Mouse (Mus musculus) left cerebral cortex, postnatal 25 days (tissue): ENCODE data around the gene Zfp365. TPM values are rescaled to one million over a fixed set of nuclear protein-coding genes. Genes with fewer than 3 reads are reported as not detected.

Source experiments
- DNase-seq, 2 experiments: peaks; one replicate each; pipeline ENCODE4 v3.0.0; 2022; ENCODE audit warnings: low spot score in 2 of 2, mixed read lengths in 1 of 2
- intact Hi-C: fragments of 180-260 bp; cut with DNase I; formaldehyde crosslinking; loops from one replicate; pipeline ENCODE4 v1.15.1; 2025
- total RNA-seq, 2 experiments: library from RNA; stranded (reverse); gene quantifications; 2 replicates each; pipeline ENCODE4 v1.2.3; 2021

Gene Zfp365
- total RNA-seq, 2 experiments from 2014 or later, result 440 to 454 TPM

- no peak for DNase-seq
- intact Hi-C loops, result loop anchor here (10.0 kb wide), 1 partner anchor 367 kb away; the partner anchor contains the start of gene Arid5b
Observed at GRCm38 (mm10) chr10:67907931-67908330, 4.5 kb downstream of the Zfp365 start.

- intact Hi-C loops, result loop anchor here (10.0 kb wide), 1 partner anchor 368 kb away; the partner anchor contains the start of gene Arid5b
- DNase-seq, result no peak
Observed at GRCm38 (mm10) chr10:67906926-67907325, 5.5 kb downstream of the Zfp365 start.

DNA sequence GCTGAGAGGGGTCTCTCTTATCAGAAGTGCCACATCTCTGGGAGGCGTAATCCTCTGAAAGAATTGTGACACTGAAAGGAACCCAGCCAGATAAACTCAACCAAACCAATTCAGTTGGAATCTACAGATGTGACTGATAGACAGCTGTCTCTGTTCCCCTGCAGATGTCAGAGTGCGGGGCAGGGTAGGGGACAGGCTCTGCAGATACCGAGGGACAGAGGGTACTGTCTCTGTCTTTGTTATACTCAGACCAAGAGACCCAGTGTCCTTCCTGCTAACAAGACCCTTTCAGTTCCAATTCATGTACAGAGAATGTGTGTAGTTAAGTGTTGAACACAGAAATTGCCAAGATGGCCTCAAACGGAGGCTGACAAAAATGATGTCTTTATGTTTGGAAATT lies 6.4 kb downstream of the Zfp365 start:
- intact Hi-C loops, result loop anchor here (10.0 kb wide), 1 partner anchor 369 kb away; the partner anchor contains the start of gene Arid5b
- no peak for DNase-seq

- DNase-seq, result peak; percentile 53 to 93
- intact Hi-C loops, result loop anchor here (10.0 kb wide), 1 partner anchor 371 kb away; the partner anchor contains the start of gene Arid5b
Observed at GRCm38 (mm10) chr10:67903387-67903786, 9.1 kb downstream of the Zfp365 start.

GRCm38 (mm10) chr10:67901179-67901578 lies 11.3 kb downstream of the Zfp365 start:
- DNase-seq, result no peak
- intact Hi-C loops, result loop anchor here (10.0 kb wide), 1 partner anchor 374 kb away; the partner anchor contains the start of gene Arid5b

DNA sequence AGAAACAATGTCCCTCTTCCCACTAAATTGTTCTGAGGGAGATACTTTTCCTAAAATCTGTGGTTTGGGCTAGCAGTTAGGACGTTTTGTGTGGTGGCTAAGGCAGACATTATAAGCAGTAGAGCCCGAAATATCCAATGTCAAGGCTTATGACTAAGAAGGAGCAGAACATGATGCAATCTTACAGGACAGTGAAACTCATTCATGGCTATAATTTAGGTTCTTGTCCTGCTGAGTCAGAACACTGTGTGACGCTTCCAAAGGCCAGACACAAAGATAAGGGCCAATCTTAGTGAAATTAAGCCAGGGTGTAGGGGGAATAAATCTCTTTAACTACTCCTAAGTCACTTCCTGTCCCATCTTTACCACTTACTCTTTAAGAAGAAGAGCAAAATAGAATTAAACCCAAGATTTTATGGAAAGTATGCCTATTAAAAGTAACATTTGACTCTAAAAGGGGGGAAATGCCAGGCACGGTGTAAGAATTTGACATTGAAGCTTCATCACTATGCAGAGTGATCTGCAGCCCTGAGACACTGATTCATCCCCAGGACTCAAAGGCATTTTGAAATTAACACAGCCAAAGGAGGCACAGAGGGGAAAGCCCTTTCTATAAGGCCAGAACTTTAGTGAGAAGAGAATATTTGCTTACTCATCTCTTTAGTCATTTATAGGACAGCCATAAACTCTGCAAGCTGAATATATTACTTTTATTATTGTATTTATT lies 13.3 kb downstream of the Zfp365 start:
- no peak for DNase-seq
- intact Hi-C loops, result no loop called here

GRCm38 (mm10) chr10:67898355-67898935 lies 14.0 kb downstream of the Zfp365 start:
- peak in 1 of 2 experiments; percentile 71 for DNase-seq
- intact Hi-C loops, result no loop called here

GRCm38 (mm10) chr10:67897281-67897680 lies 15.2 kb downstream of the Zfp365 start:
- intact Hi-C loops, result no loop called here
- peak in 1 of 2 experiments; percentile 70 for DNase-seq

DNA sequence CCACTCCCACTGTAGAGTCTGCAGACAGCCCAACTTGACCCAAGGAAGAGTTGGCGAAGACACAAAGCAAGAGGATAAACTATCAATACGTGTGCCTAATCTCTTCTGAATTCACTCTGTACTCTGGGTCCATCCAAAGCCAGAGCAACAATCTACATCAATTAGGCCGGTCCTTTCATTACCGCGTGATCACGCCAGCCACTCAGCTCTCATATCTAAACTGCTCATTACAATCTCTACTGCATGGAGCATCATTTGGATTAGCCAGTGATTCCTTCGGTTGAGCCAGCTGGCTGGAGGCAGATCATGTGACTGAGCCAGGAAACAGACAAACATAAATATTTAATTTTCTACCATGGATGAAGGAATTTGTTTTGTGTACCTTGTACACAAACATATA lies 17.8 kb downstream of the Zfp365 start:
- intact Hi-C loops, result no loop called here
- DNase-seq, result no peak

- intact Hi-C loops, result no loop called here
- peak in 1 of 2 experiments; percentile 69 for DNase-seq
Observed at GRCm38 (mm10) chr10:67894059-67894458, 18.4 kb downstream of the Zfp365 start.

GRCm38 (mm10) chr10:67893226-67893625 lies 19.2 kb downstream of the Zfp365 start:
- intact Hi-C loops, result no loop called here
- DNase-seq, result no peak

- intact Hi-C loops, result no loop called here
- DNase-seq, result no peak
Observed at GRCm38 (mm10) chr10:67891126-67891525, 21.3 kb downstream of the Zfp365 start.

DNA sequence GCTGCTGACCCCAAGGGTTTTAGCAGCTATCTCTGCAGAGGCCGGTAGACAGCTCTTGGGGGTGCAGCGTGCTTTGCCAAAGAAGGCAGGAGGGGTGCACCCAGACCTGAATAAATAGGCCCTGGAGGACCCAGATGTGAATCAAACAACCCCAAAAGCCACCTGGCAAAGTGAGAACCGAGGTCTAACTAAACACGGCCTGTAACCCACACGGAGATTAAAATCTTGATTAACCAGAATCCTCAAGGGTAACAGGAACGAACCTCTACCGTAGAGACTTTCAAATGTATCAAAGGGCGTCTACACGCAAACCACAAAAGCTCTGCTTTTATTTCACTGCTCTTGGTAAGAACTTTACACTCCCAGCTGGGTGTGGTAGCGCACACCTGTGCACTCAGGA lies 24.5 kb downstream of the Zfp365 start:
- intact Hi-C loops, result no loop called here
- DNase-seq, result no peak

- DNase-seq, result peak in 1 of 2 experiments; percentile 72
- intact Hi-C loops, result no loop called here
Observed at GRCm38 (mm10) chr10:67880692-67881091, 31.8 kb downstream of the Zfp365 start.

GRCm38 (mm10) chr10:67871811-67872210 lies 40.7 kb downstream of the Zfp365 start:
- DNase-seq, result peak; percentile 78 to 80
- intact Hi-C loops, result loop anchor here (2.0 to 10.0 kb wide), 2 partner anchors 113 to 413 kb away; no protein-coding TSS in a partner anchor

DNA sequence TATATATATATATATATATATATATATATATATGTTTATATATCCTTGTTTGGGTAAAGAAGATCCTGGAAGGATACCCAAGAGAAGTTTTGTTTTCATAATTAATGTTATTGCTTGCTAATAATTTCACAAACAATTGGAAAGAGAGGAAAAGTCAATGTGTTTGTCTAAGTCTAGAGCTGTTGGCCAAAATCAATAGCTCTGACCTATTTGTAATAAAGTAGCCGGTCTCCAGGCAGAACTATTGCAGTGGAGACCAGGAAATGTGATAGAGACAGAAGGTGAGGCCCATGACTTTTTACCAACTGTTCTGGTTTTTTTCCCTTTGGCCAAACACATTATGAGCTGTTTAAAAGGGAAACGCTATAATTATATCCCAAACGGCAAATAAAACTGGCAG lies 44.2 kb downstream of the Zfp365 start:
- intact Hi-C loops, result loop anchor here (5.0 kb wide), 2 partner anchors 44 to 64 kb away; partner anchors contain the start of gene Zfp365
- DNase-seq, result no peak

DNA sequence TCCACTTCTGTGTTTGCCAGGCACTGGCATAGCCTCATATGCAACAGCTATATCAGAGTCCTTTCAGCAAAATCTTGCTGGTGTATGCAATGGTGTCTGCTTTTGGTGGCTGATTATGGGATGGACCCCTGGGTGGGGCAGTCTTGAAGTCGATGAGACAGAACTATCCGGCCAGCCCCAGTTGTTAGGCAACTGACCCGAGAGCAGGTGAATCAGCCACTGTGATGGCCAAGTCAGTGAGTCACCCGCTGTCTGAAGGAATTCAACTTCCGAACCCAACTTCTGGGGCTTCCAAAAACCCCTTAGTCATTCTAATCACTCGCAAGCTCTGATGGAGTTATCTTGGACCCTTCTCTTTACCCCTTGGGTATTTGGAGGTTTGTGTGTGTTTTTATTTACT lies 46.6 kb downstream of the Zfp365 start:
- intact Hi-C loops, result loop anchor here (5.0 kb wide), 2 partner anchors 46 to 66 kb away; partner anchors contain the start of gene Zfp365
- DNase-seq, result no peak

DNA sequence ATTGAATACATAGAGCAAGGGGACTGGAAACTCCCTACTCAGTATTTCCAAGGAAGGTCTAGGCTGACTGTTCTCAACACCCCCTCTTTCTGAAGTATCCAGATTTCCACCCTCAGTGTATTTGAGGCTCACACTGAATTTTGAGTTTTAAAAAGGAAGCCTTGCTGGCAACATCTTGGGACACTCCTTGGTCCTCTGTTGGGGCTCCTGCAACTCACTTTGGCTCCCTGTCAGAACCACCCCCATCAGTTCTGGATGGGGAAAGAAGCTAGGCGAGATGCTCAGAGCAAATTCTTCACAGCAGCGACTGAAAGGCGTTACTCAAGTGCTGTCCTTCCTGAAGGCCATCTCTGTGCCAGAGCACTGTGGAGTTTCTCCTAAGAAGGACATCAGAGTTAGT lies 47.4 kb downstream of the Zfp365 start:
- DNase-seq, result peak in 1 of 2 experiments; percentile 95
- intact Hi-C loops, result loop anchor here (5.0 kb wide), 2 partner anchors 47 to 67 kb away; partner anchors contain the start of gene Zfp365

- intact Hi-C loops, result loop anchor here (2.0 to 5.0 kb wide), 2 partner anchors 134 to 285 kb away; no protein-coding TSS in a partner anchor
- peak in 1 of 2 experiments; percentile 48 for DNase-seq
Observed at GRCm38 (mm10) chr10:67862331-67862730, 50.1 kb downstream of the Zfp365 start.

DNA sequence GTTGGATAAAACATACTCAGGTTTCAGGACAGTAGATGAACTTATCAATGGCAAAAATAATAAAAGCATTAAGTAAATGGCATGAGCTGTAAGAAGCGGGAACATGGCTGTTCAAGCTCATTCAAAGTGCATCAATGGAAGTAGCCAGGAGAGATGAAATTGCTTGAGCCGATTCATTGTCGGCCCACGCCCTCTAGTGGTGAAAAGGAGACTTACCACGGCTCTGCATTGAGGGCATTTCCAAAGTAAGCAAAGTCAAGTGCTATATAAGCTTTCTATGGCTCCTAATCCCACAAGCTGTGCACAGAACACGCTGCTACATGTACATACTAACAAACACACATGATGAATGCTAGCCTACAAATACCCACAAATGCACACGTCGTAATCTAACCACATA lies 53.6 kb downstream of the Zfp365 start:
- intact Hi-C loops, result loop anchor here (1.0 to 5.0 kb wide), 4 partner anchors 57 to 544 kb away; no protein-coding TSS in a partner anchor
- DNase-seq, result peak; percentile 84 to 91
